Mouse (Mus musculus) heart, postnatal 0 days (tissue): ENCODE measurements around the gene Evi2b.

Source experiments
- CTCF ChIP-seq: IDR thresholded peaks from 2 replicates; pipeline ENCODE4 v1.5.1; 2016; ENCODE audit warnings: antibody characterized with exemption, control low read depth, low read depth
- EP300 ChIP-seq: IDR thresholded peaks from 2 replicates; pipeline ENCODE4 v1.6.1; 2016; ENCODE audit warnings: antibody characterized with exemption, low read depth

GRCm38 (mm10) chr11:79524310-79524575 lies 681 bp upstream of the Evi2b start:
- TF ChIP-seq CTCF (no peak), EP300 (no peak)
